Mouse (Mus musculus): Measurements from ENCODE around the gene Hectd4. TPM values are rescaled to one million over a fixed set of nuclear protein-coding genes. Genes with fewer than 3 reads are reported as not detected.
A peak's percentile ranks its signal among the peaks of the same experiment; 100 is the strongest.
"Not testable (repeated sequence)": the region's sequence is repeated elsewhere in the genome, so short reads cannot be mapped to it uniquely, and the experiment has no call there.

Gene Hectd4
- polyA plus RNA-seq, 1 experiment from 2014 or later = 15.4 TPM

GRCm38 (mm10) chr5:121191584-121191906, 28.5 kb upstream of the Hectd4 start:
- WGBS = 9% methylated on average over 17 of the region's 17 CpGs
- no peaks in the 10 kb centered on the region for H3K27me3 ChIP-seq (replicated peaks)
- H3K9ac ChIP-seq = peak overlapping the region; percentile 92
- peak overlapping the region; percentile 81 for H3K4me2 ChIP-seq (replicated peaks)
- peaks cover 36% of the 10 kb centered on the region for H3K4me1 ChIP-seq
- peak overlapping the region; percentile 95 for H3K4me3 ChIP-seq
- no peaks in the 10 kb centered on the region for H3K36me3 ChIP-seq
- H3K9me3 ChIP-seq = no peaks in the 10 kb centered on the region
- ATAC-seq (ENCODE audit: low FRiP score, low read depth) = no peak
- H3K27ac ChIP-seq = 0 out of 2 replicates have a peak overlapping the region, but pooled peaks have one; percentile 60

GRCm38 (mm10) chr5:121194173-121194572, 25.8 kb upstream of the Hectd4 start:
- Histone ChIP-seq H3K4me2 (replicated peaks) (no peak overlapping the region), H3K36me3 (no peaks in the 10 kb centered on the region)

GRCm38 (mm10) chr5:121196764-121197163, 23.3 kb upstream of the Hectd4 start:
- no peak overlapping the region for H3K4me3 ChIP-seq
- H3K4me2 ChIP-seq (replicated peaks) = no peak overlapping the region
- no peaks in the 10 kb centered on the region for H3K9me3 ChIP-seq
- peaks cover under 1% of the 10 kb centered on the region for H3K4me1 ChIP-seq
- H3K9ac ChIP-seq = no peak overlapping the region
- WGBS = 49% methylated on average over 5 of the region's 5 CpGs
- no peaks in the 10 kb centered on the region for H3K27me3 ChIP-seq (replicated peaks)
- no peak for ATAC-seq (ENCODE audit: low FRiP score, low read depth)
- no peak overlapping the region for H3K27ac ChIP-seq
- no peaks in the 10 kb centered on the region for H3K36me3 ChIP-seq

More at GRCm38 (mm10) chr5:121194173-121194572, 25.8 kb upstream of the Hectd4 start:
- no peak overlapping the region for H3K9ac ChIP-seq
- H3K27me3 ChIP-seq (replicated peaks) = no peaks in the 10 kb centered on the region
- ATAC-seq (ENCODE audit: low FRiP score, low read depth) = no peak
- peaks cover 12% of the 10 kb centered on the region for H3K4me1 ChIP-seq
- H3K9me3 ChIP-seq = no peaks in the 10 kb centered on the region
- no peak overlapping the region for H3K4me3 ChIP-seq
- no peak overlapping the region for H3K27ac ChIP-seq
- 38% methylated on average over 1 of the region's 1 CpGs for WGBS

DNA sequence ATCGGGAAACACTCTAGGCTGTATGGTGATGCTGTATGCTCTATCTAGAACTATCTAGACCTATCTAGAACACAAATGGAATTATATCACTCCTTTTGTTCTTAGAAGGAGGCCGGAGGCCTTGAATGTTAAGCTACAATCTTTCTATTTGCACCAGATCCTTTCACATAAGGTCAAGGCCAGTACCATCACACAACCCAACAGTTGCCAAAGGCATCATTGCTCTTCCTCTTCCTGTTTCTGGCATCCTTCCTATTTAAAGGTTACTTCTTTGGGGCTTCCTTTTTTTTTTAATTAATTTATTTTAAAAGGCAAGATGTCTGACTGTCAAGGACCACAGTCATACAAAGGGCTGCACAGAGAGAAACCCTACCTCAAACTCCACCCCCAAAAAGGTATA, 22.7 kb upstream of the Hectd4 start:
- H3K9ac ChIP-seq = no peak overlapping the region
- H3K4me2 ChIP-seq (replicated peaks) = no peak overlapping the region
- H3K36me3 ChIP-seq = no peaks in the 10 kb centered on the region
- no peaks in the 10 kb centered on the region for H3K9me3 ChIP-seq
- WGBS = 87% methylated on average over 2 of the region's 2 CpGs
- no peak overlapping the region for H3K27ac ChIP-seq
- no peaks in the 10 kb centered on the region for H3K4me1 ChIP-seq
- no peaks in the 10 kb centered on the region for H3K27me3 ChIP-seq (replicated peaks)
- no peak overlapping the region for H3K4me3 ChIP-seq
- no peak for ATAC-seq (ENCODE audit: low FRiP score, low read depth)

DNA sequence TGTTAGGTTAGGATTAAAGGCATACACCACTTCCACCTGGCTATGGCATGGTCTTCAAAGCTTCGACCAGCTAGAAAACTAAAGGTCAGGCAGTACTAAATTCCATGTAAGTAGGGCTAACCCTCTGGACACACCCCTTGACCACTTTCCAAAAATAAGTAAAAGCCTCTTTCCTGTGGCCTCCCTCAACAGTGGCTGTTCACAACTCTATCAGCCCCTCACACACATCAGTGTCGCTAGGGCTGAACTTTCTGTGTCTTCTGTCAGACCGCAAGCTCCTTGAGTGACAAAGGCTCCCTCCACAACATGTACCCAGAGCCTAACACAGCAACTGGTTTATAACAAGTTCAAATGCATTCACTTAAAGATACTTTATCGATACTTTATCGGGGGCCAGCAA, 21.6 kb upstream of the Hectd4 start:
- no peaks in the 10 kb centered on the region for H3K36me3 ChIP-seq
- no peaks in the 10 kb centered on the region for H3K9me3 ChIP-seq
- ATAC-seq (ENCODE audit: low FRiP score, low read depth) = no peak
- no peak overlapping the region for H3K4me3 ChIP-seq
- H3K4me2 ChIP-seq (replicated peaks) = no peak overlapping the region
- no peaks in the 10 kb centered on the region for H3K4me1 ChIP-seq
- H3K27me3 ChIP-seq (replicated peaks) = no peaks in the 10 kb centered on the region
- no peak overlapping the region for H3K9ac ChIP-seq
- 91% methylated on average over 5 of the region's 5 CpGs for WGBS
- no peak overlapping the region for H3K27ac ChIP-seq

DNA sequence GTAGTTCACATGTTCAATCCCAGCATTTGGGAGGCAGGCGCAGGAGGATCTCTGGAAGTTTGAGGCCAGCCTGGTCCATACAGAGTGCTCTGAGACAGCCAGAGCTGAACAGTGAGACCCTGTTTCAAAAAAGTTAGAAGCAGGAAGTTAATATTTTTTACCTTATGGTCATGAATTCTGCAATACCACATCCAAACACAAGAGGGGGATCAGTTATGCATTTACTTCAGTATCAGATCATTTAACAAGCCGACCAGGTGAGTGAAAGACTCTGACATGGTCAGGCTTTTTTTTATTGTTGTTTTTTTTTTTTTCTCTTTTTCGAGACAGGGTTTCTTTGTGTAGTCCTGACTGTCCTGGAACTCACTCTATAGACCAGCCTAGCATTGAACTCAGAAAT, 18.3 kb upstream of the Hectd4 start:
- Histone ChIP-seq H3K9me3 (no peaks in the 10 kb centered on the region), H3K4me2 (replicated peaks) (no peak overlapping the region), H3K36me3 (peaks cover 12% of the 10 kb centered on the region), H3K27me3 (replicated peaks) (no peaks in the 10 kb centered on the region), H3K4me3 (no peak overlapping the region), H3K9ac (no peak overlapping the region), H3K27ac (no peak overlapping the region), H3K4me1 (peaks cover 13% of the 10 kb centered on the region; the same call in 1 of the 2 replicates)
- 49% methylated on average over 3 of the region's 3 CpGs for WGBS
- no peak for ATAC-seq (ENCODE audit: low FRiP score, low read depth)

DNA sequence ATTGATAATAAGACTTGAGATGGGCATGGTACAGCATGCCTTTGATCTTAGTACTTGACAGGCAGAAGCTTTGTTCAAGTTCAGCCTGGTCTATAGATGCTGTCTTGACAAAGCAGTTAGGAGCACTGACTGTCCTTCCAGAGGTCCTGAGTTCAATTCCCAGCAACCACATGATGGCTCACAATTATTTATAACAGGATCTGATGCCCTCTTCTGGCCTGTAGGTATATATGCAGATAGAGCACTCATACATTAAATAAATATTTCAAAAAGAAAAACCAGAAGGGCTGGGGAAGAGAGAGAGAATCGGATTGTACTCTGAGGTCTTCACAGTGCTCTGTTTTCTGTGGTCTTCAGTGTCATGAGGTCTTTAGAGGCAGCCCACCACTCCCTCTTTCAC, 17.6 kb upstream of the Hectd4 start:
- Histone ChIP-seq H3K27ac (no peak overlapping the region), H3K27me3 (replicated peaks) (no peaks in the 10 kb centered on the region), H3K36me3 (peaks cover 20% of the 10 kb centered on the region), H3K4me1 (peaks cover 13% of the 10 kb centered on the region; the same call in 1 of the 2 replicates), H3K9me3 (no peaks in the 10 kb centered on the region), H3K4me2 (replicated peaks) (no peak overlapping the region), H3K9ac (no peak overlapping the region), H3K4me3 (no peak overlapping the region)
- 69% methylated on average over 1 of the region's 1 CpGs for WGBS
- ATAC-seq (ENCODE audit: low FRiP score, low read depth) = no peak

DNA sequence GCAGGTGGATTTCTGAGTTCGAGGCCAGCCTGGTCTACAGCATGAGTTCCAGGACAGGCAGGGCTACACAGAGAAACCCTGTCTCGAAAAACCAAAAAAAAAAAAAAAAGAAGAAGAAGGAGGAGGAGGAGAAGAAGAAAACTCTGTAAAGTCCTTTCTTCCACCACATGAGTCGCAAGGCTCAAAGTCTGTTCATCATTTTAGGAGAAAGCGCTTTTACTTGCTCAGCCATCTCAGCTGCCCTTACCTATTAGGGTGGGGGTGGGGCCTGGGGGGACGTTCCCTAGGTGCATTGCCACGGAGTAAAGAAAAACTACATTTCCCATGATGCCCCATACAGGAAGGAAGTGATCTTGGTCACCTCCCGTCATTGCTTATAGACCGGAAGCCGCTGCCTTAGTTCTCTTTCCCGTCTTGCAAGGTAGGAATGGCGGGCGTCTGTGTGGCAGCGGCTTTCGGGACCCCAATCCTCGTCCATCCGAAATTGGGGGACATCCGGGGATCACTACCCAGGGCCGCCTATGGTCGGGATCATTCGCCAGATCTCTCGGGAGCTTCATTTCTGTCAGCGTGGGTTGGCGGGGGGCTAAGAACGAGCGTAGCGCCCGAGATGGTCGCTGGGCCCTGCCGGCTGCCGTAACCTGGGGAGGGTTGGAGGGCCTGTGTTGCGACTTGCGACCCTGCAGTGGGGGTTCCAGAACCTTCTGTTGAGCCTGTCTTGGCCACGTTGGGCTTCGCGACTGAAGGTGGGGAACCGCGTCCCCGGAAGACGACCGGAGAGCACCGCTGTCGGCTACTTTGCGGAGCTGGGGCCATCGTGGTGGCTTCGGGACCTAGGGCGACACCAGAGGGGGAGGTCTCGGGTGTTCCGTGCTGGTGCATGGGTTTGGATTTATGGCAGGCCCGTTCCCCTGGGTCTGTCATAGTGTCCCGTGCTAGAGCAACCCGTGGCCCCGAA, 15.6 kb upstream of the Hectd4 start, which contains the start of gene Rpl6:
TSS of gene Rpl6 (plus strand) at position 350 of the 958 bp plus-strand sequence.
- Histone ChIP-seq H3K9me3 (no peaks in the 10 kb centered on the region), H3K27me3 (replicated peaks) (no peaks in the 10 kb centered on the region), H3K4me1 (peaks cover 13% of the 10 kb centered on the region; the same call in 1 of the 2 replicates), H3K9ac (peak within 1 kb of the TSS; percentile 99), H3K36me3 (peaks cover 37% of the 10 kb centered on the region), H3K4me3 (peak within 1 kb of the TSS; percentile 90), H3K27ac (peak within 1 kb of the TSS; percentile 57; the same call in 1 of the 2 replicates), H3K4me2 (replicated peaks) (peak within 1 kb of the TSS; percentile 76)
- ATAC-seq (ENCODE audit: low FRiP score, low read depth) = peak; percentile 87
- WGBS = 2% methylated on average over 52 of the region's 52 CpGs

GRCm38 (mm10) chr5:121205537-121206130, 14.4 kb upstream of the Hectd4 start:
- H3K4me2 ChIP-seq (replicated peaks) = peak overlapping the region; percentile 76
- not testable (repeated sequence) for ATAC-seq (ENCODE audit: low FRiP score, low read depth); H3K9me3 ChIP-seq; H3K27me3 ChIP-seq (replicated peaks); H3K27ac ChIP-seq
- H3K36me3 ChIP-seq = peaks cover 48% of the 10 kb centered on the region
- 76% methylated on average over 8 of the region's 10 CpGs for WGBS
- H3K9ac ChIP-seq = peak overlapping the region; percentile 99
- H3K4me3 ChIP-seq = peak overlapping the region; percentile 90; the same call in 1 of the 2 replicates
- H3K4me1 ChIP-seq = peaks cover 13% of the 10 kb centered on the region; the same call in 1 of the 2 replicates

GRCm38 (mm10) chr5:121206540-121206939, 13.5 kb upstream of the Hectd4 start:
- H3K4me2 ChIP-seq (replicated peaks) = peak overlapping the region; percentile 76
- 85% methylated on average over 9 of the region's 9 CpGs for WGBS
- peaks cover 57% of the 10 kb centered on the region for H3K36me3 ChIP-seq
- ATAC-seq (ENCODE audit: low FRiP score, low read depth) = no peak
- H3K27me3 ChIP-seq (replicated peaks) = no peaks in the 10 kb centered on the region
- H3K9me3 ChIP-seq = no peaks in the 10 kb centered on the region
- H3K4me3 ChIP-seq = no peak overlapping the region
- H3K27ac ChIP-seq = no peak overlapping the region
- H3K9ac ChIP-seq = peak overlapping the region; percentile 8; the same call in 1 of the 2 replicates
- H3K4me1 ChIP-seq = peaks cover 13% of the 10 kb centered on the region; the same call in 1 of the 2 replicates

DNA sequence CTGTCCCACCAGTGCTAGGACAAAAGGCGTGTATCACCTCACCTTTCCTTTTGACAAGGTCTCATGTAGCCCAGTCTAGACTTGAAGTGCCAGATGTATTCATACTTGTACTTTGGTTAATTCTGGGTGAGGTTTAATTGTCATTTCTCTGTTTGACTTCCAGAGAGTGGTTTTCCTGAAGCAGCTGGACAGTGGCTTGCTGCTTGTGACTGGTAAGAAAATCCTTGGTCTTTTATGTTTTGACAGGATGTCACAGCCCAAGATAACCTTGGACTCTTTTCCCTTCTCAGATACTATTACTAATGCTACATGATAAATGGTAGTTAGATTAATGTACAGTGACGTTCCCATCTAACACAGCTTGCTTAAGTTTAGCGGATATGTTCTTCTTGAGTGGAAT, 13.0 kb upstream of the Hectd4 start:
- H3K9ac ChIP-seq = 0 out of 2 replicates have a peak overlapping the region, but pooled peaks have one; percentile 8
- H3K36me3 ChIP-seq = peaks cover 61% of the 10 kb centered on the region

More for the DNA sequence above, 13.0 kb upstream of the Hectd4 start:
- H3K9me3 ChIP-seq = no peaks in the 10 kb centered on the region
- no peak for ATAC-seq (ENCODE audit: low FRiP score, low read depth)
- no peak overlapping the region for H3K27ac ChIP-seq
- no peak overlapping the region for H3K4me3 ChIP-seq
- WGBS = 89% methylated on average over 3 of the region's 3 CpGs
- peaks cover 13% of the 10 kb centered on the region; the same call in 1 of the 2 replicates for H3K4me1 ChIP-seq
- peak overlapping the region; percentile 76; the same call in 1 of the 2 replicates for H3K4me2 ChIP-seq (replicated peaks)
- no peaks in the 10 kb centered on the region for H3K27me3 ChIP-seq (replicated peaks)
